Mouse (Mus musculus) ES-Bruce4 (cell line): ENCODE measurements at regions not wholly inside any gene's neighbourhood (a gene's known extent, or its start where the extent isn't known, plus 50 kb on each side); places are given as distances from the start of the nearest gene placed in this dataset.

Experiments
- CTCF ChIP-seq: IDR thresholded peaks from one replicate; pipeline ENCODE4 v1.8.1; 2011; ENCODE audit warnings: low read depth, low read length
- POLR2A ChIP-seq: IDR thresholded peaks from one replicate; pipeline ENCODE4 v1.8.1; 2011; ENCODE audit warnings: low read length; ENCODE audit not compliant: insufficient read depth

- TF ChIP-seq CTCF (no peak), POLR2A (no peak)
Measured at GRCm38 (mm10) chr5:118374968-118375367, 129.9 kb downstream of the 2410131K14Rik start.
